In the genomic region with DNA sequence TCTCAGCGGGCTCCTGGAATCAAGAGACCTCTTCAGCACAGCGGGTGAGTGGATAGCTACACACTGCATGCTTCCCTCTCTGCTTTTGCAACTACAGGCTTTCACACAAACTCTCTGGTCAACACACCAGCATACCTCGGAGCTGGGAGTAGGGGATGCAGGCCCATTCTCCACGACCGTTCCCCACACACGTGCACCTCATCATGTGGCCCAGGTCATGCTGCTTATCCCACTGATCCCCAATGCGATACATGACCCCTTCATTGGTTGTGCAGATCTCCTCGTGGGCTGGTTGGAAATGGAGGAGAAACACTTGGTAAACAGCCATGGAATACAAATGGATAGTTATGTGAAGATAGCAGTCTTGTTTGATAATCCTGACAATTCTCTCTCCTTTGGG, we compare ENCODE assay signal across 23 mouse cellular contexts. TPM values are rescaled to one million over a fixed set of nuclear protein-coding genes. Genes with fewer than 3 reads are reported as not detected.
DNase-seq lines count a peak whose midpoint lies in the region; ATAC-seq and TF ChIP-seq lines count a peak whose summit lies in the region.
"Had no signal": no experiment of that assay in that cellular context is flagged by ENCODE, and none has a peak within 500 bp of the region (broad histone marks: within the 10 kb centered on the region; RNA-seq: fewer than 3 reads in every experiment).

No protein-coding gene starts in this region.

- H3K36me3 ChIP-seq in megakaryocyte, embryonic 14.5 days (replicated peaks; ENCODE audit: low read length): no peaks in the 10 kb centered on the region
- peaks cover 89% of the 10 kb centered on the region for H3K36me3 ChIP-seq in myocyte (ENCODE audit: control insufficient read depth, insufficient read depth)
- H3K36me3 ChIP-seq: G1E had no signal

- ATAC-seq in megakaryocyte, adult 5-6 weeks (ENCODE audit: poor library complexity, severe bottlenecking): no peak
- ATAC-seq: activated CD4-positive, CD25-positive, alpha-beta regulatory T cell, adult 4 months; CD4-positive, CD25-positive, alpha-beta regulatory T cell, adult 4 months; Patski had no signal

- TF ChIP-seq POLR2A in myocyte (IDR thresholded peaks at IDR 0.05; ENCODE audit: insufficient read length, low read depth): peak; percentile 54

- H3K9me3 ChIP-seq in megakaryocyte, embryonic 14.5 days: peaks cover 38% of the 10 kb centered on the region
- H3K9me3 ChIP-seq: G1E had no signal

- H3K4me1 ChIP-seq in megakaryocyte, embryonic 14.5 days: no peaks in the 10 kb centered on the region

- peak; percentile 47 for DNase-seq in R1 (ENCODE audit: low read depth, low spot score)
- no peak for DNase-seq in layer of hippocampus, adult 11-12 months (ENCODE audit: low spot score)
- DNase-seq in ovary, adult 18-20 months (ENCODE audit: low spot score): no peak
- DNase-seq: adrenal gland, adult 2 months; adrenal gland, adult 8-10 months; adrenal gland, postnatal 10 days; adrenal gland, postnatal 14 days; adrenal gland, postnatal 25 days; adrenal gland, postnatal 36 days; B cell, adult 2 months; cerebellum, adult 11 months; cerebellum, adult 11-12 months; cerebellum, adult 18-20 months; cerebellum, adult 2 months had no signal

- H3K4me3 ChIP-seq in megakaryocyte, embryonic 14.5 days (replicated peaks): peak overlapping the region; percentile 62
- no peak overlapping the region for H3K4me3 ChIP-seq in myocyte

- no peaks in the 10 kb centered on the region for H3K27me3 ChIP-seq in megakaryocyte, embryonic 14.5 days (replicated peaks)
- no peaks in the 10 kb centered on the region for H3K27me3 ChIP-seq in myocyte (ENCODE audit: control insufficient read depth, insufficient read depth, insufficient read length)
- H3K27me3 ChIP-seq: CH12.LX, Patski had no signal

- H3K79me2 ChIP-seq in myocyte (ENCODE audit: control insufficient read depth, insufficient read depth): peaks cover 34% of the 10 kb centered on the region

- no peak overlapping the region for H3K4me2 ChIP-seq in myocyte (ENCODE audit: low read depth)

- no peak overlapping the region for H3ac ChIP-seq in myocyte (ENCODE audit: control insufficient read depth, insufficient read length)

TF ChIP-seq in myocyte, 11 proteins besides CTCF, POLR2A, EP300 and RAD21:
- TF ChIP-seq USF1 (IDR thresholded peaks at IDR 0.05; ENCODE audit: low read depth) (no peak), E2F4 (IDR thresholded peaks at IDR 0.05; ENCODE audit: insufficient read depth) (no peak), POLR2AphosphoS2 (IDR thresholded peaks at IDR 0.05; ENCODE audit: insufficient read length, low read depth) (peak; percentile 80), MYOG (IDR thresholded peaks at IDR 0.05; ENCODE audit: control insufficient read depth in 1 of 3, insufficient read depth in 1 of 3, insufficient read length in 2 of 3, low read depth in 2 of 3) (no peak), MYOD1 (IDR thresholded peaks at IDR 0.05; ENCODE audit: control insufficient read depth in 1 of 3, insufficient read length in 2 of 3, low read depth in 2 of 3) (no peak), TCF12 (IDR thresholded peaks at IDR 0.05; ENCODE audit: insufficient read depth, poor library complexity, severe bottlenecking) (no peak)

RNA-seq across cellular contexts. Expression of gene Fn1, which starts 12.8 kb away (rescaled TPM):
- 5.3 TPM in 1 of 2 replicates, not detected in the other for polyA plus RNA-seq in megakaryocyte, embryonic 14.5 days (2012; ENCODE audit: insufficient read depth, low replicate concordance)
- total RNA-seq in megakaryocyte, adult 5-6 weeks (2015): 1,871 and 1,924 TPM in 2 replicates
- total RNA-seq in megakaryocyte, adult 5-6 weeks (2017): 1,132 and 1,387 TPM in 2 replicates
- 1,265 TPM for polyA plus RNA-seq in myocyte (2012; fragmentation: generic; extraction: Trizol)
- total RNA-seq: MEL had no signal

Comparison
In these comparisons a context has a peak if more than half of its experiments do, and no peak if none do; other contexts are left out.
1. RNA of gene Fn1, which starts 12.8 kb away (polyA plus RNA-seq): 1,265 TPM in myocyte (single experiment); 5.3 TPM in megakaryocyte, embryonic 14.5 days; every median in the first group is over 100 times any median in the second.